Mouse (Mus musculus): ENCODE measurements at regions not wholly inside any gene's neighbourhood (a gene's known extent, or its start where the extent isn't known, plus 50 kb on each side); places are given as distances from the start of the nearest gene placed in this dataset.

GRCm38 (mm10) chr7:125033778-125034177 lies 410.7 kb upstream of the Kdm8 start:
- TF ChIP-seq CTCF (IDR thresholded peaks at IDR 0.05; ENCODE audit: extremely low read depth, insufficient read depth, low read length) (no peak), POLR2A (IDR thresholded peaks at IDR 0.05; ENCODE audit: extremely low read depth, insufficient read depth, low read length) (no peak)

Measured in cortical plate, adult 2 months (tissue).